Mouse (Mus musculus) frontal cortex, postnatal 10 days (tissue): Measurements from ENCODE around the gene Myo3b.

Experiments
- DNase-seq, 2 experiments: peaks; one replicate each; pipeline ENCODE4 v3.0.0; 2022; ENCODE audit warnings: low spot score in 2 of 2, mixed read lengths in 1 of 2

The Myo3b gene

DNA sequence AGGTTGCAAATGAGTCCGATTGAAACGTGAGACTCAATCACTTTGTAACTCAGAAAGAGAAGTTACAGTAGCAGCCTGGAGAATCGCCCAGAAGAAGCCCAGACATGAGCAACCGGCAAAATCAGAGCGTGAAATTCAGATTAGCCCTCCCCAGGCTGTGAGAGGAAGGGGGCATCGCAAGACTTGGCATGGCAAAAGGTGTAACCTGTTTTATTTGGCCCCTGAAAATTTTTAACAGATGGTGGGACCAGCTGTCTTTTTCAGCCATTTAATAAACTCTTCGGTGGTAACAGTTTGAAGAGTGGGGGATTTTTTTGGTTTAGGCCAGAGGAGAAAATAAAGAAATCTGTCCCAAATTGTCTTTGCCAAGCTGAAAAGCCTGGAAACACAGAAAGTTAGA lies 405.2 kb downstream of the Myo3b start:
- DNase-seq: no peak

DNA sequence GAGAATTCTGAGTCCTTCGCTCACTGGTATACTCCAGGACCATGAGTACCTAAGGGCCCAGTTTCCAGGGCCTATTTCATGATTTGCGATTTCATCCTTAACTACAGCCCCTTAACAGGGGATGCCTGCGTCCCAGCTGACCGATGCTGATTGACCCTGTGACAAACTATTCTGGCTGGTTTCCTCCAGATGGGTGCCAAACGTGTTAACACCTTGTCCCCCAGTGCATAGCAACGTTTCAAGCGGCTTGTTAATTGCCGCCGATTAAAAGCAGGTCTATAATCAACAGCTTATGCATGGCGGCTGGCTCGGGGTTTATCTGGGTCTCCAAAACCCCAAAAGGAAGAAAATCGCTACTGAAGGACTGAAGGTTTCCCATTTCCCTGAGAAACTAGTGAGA lies 417.3 kb downstream of the Myo3b start:
- DNase-seq: no peak

DNA sequence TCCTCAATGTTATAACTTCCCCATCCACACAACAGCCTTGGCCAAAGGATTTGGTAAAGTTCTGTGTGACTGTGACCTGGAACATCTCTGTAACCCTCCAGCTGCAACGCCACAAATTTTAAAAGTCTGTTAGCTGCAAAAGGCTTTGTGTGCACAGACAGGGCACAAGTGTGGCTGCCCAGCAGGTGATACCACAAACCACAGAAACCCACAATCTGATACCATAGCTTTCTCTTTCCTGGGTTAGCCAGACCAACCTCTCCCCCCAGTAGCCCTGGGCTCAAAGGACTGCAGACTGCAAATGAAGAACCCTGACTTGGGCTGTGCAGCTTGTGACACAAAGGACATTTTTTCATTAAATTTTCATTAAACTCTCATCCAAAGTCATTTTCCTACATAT lies 424.7 kb downstream of the Myo3b start:
- DNase-seq: no peak

DNA sequence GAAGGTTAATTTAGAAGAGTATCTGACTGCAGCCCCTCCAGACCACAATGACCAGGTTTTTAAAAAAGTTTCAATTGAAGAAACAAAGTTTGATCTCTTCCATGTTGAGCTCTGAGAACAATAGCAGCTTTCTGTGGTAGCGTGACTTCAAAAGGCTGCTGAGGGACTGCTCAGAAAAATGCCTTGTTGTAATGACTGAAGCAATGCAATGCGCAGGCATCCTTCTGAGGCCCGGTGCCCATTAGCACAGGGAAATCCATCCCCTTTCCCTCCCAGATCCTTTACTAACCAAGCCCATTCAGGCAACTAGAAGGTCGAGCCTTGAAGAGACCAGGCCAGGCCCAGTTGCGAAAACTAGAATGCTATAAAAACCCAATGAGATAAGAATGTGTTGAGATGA lies 432.2 kb downstream of the Myo3b start:
- no peak for DNase-seq

DNA sequence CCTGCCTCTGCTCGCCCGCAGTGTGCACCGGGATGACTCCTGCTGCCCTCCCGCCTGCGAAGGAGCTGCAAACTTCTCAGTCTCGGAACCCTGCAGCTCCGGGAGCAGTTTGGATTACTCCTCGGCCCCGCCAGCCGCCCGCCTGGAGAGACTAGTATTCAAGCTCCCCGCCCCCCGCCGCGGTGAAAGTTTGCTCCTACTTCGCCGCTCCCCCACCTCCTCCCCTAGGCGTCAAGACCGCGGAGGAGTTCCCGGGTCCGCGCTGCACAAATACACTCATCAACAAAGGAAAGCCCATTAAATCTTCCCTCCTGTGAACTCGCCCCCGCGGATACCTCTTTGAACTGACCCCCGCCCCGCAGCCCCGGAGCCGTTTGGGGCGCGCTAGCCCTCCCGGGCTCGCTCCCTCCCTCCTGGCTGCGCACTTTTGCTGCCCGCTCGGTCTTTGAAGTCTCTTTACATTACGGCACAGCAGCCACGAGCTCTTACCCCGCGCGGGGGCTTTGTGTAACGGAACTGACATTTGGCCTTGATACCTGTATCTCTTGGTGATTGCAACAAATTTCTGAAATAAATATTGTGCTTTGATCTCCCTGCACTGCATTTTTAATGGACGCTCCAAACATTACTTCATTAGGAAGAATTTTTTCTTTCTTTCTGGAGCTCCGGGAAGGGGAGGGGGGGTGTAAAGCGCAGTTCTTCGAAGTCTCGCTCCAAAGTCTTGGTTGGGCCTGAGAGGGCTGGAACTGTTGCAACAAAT lies 433.1 kb downstream of the Myo3b start:
- DNase-seq: no peak
